Mouse (Mus musculus) ES-Bruce4 (cell line): ENCODE measurements around the gene Kif6.

Source experiments
- CTCF ChIP-seq: IDR thresholded peaks from one replicate; pipeline ENCODE4 v1.8.1; 2011; ENCODE audit warnings: low read depth, low read length
- EP300 ChIP-seq: IDR thresholded peaks from 2 replicates; pipeline ENCODE4 v1.6.1; 2011; ENCODE audit warnings: low read depth, low read length; ENCODE audit not compliant: insufficient read depth

DNA sequence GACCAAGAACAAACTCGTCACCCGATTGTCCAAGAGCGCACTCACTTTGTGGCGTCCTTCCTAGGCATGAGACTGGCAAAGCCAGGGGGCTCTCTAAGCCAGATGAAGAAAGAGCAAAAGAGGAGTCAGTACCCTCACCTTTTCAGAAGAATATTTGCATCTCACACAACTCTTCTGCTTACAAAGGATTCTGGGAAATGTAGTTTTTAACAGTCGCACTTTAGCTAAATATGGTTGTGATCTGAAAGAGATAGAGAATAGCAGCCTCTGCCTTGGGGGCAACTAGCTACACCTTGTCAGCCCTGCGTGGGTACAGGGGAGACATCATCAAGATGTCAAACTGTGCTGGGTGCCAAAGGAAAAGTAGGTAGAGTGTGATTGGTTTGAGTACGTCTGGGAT lies 287.7 kb downstream of the Kif6 start:
- TF ChIP-seq EP300 (no peak), CTCF (no peak)
